Mouse (Mus musculus): ENCODE data around the gene Serpinb1c.
"Not testable (repeated sequence)": the region's sequence is repeated elsewhere in the genome, so short reads cannot be mapped to it uniquely, and the experiment has no call there.

- not testable (repeated sequence) for TF ChIP-seq POLR2A (IDR thresholded peaks at IDR 0.05; ENCODE audit: low read depth, low read length); CTCF (IDR thresholded peaks at IDR 0.05; ENCODE audit: borderline replicate concordance, insufficient read depth, low read length)
Measured at GRCm38 (mm10) chr13:32864529-32864928, 33.5 kb downstream of the Serpinb1c start.
